In the genomic region with DNA sequence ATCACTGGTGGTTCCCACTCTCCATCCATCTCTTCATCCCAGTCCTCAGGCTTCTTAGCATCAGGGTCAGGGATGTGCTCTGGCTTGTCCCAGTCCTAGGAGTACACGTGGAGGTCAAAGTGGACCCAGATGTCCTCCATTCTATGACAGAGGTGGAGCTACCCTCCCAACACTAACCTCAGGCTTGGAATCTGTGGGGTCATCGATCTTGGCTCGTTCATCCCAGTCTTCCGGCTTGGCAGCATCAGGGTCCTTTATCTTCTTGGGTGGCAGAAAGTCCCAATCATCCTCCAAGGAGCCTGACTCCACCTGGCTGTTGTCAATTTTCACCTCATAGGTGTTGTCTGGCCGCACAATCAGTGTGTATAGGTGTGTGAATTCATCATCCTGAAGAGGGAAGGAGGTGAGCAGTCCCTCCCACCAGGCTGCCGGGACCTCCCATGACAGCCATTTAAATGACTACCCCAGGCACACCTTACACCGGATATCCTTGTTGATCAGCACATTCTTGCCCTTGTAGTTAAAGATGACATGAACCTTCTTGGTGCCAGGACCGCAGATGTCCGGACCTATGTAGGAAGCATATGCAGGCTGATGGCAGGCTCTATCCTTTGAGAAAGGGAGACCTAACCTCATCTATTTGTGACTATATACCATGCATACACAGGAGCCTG, we compare ENCODE assay signal across 8 mouse cellular contexts. TPM values are rescaled to one million over a fixed set of nuclear protein-coding genes. Genes with fewer than 3 reads are reported as not detected.
DNase-seq lines count a peak whose midpoint lies in the region; ATAC-seq and TF ChIP-seq lines count a peak whose summit lies in the region.

No protein-coding gene starts in this region.

- H3K27me3 ChIP-seq in E14TG2a.4 (ENCODE audit: insufficient read depth, low read length): no peaks in the 10 kb centered on the region
- H3K27me3 ChIP-seq in forebrain, postnatal 0 days (ENCODE audit: insufficient read depth, low read length): no peaks in the 10 kb centered on the region
- H3K27me3 ChIP-seq in liver, embryonic 15.5 days: no peaks in the 10 kb centered on the region

- ATAC-seq in forebrain, postnatal 0 days: no peak
- ATAC-seq in liver, embryonic 15.5 days (ENCODE audit: insufficient read depth): no peak

- whole genome bisulfite sequencing in forebrain, postnatal 0 days: 92% methylated on average over 9 of the region's 9 CpGs
- WGBS in liver, embryonic 15.5 days (ENCODE audit: insufficient replicate concordance): 81% methylated on average over 9 of the region's 9 CpGs

- H3K9ac ChIP-seq in forebrain, postnatal 0 days: no peak overlapping the region
- peak overlapping the region; percentile 95 for H3K9ac ChIP-seq in liver, embryonic 15.5 days

- peaks cover 56% of the 10 kb centered on the region for H3K36me3 ChIP-seq in E14TG2a.4 (ENCODE audit: insufficient read depth, low read length)
- H3K36me3 ChIP-seq in forebrain, postnatal 0 days (ENCODE audit: insufficient read depth): peaks cover 42% of the 10 kb centered on the region
- peaks cover 49% of the 10 kb centered on the region for H3K36me3 ChIP-seq in liver, embryonic 15.5 days (replicated peaks)

- DNase-seq in gastrocnemius, adult 2 months: no peak
- DNase-seq in gastrocnemius, adult 18-20 months (ENCODE audit: low spot score): no peak
- DNase-seq in forebrain, postnatal 0 days: no peak
- DNase-seq in adrenal gland, postnatal 25 days: no peak
- DNase-seq in urinary bladder, postnatal 36 days (ENCODE audit: low spot score in 2 of 2): no peak
- DNase-seq in adrenal gland, adult 2 months: no peak

- peak overlapping the region; percentile 90 for H3K4me2 ChIP-seq in forebrain, postnatal 0 days (ENCODE audit: low read depth)
- H3K4me2 ChIP-seq in liver, embryonic 15.5 days: peak overlapping the region; percentile 81

- no peaks in the 10 kb centered on the region for H3K9me3 ChIP-seq in E14TG2a.4 (ENCODE audit: low read length)
- no peaks in the 10 kb centered on the region for H3K9me3 ChIP-seq in forebrain, postnatal 0 days (ENCODE audit: low read length)
- no peaks in the 10 kb centered on the region for H3K9me3 ChIP-seq in liver, embryonic 15.5 days (replicated peaks)

- intact Hi-C loops in gastrocnemius, adult 2 months (cut with DNase I): loop anchor here (5.0 kb wide), 2 partner anchors 58 to 133 kb away; a partner anchor contains a TSS

- no peak for TF ChIP-seq CTCF in gastrocnemius, adult 2 months (IDR thresholded peaks at IDR 0.05)
- no peak for TF ChIP-seq CTCF in E14TG2a.4 (conservative IDR thresholded peaks at IDR 0.05; ENCODE audit: low read length)
- TF ChIP-seq CTCF in forebrain, postnatal 0 days (IDR thresholded peaks at IDR 0.05; ENCODE audit: low read depth): no peak

- peaks cover 53% of the 10 kb centered on the region for H3K4me1 ChIP-seq in E14TG2a.4 (replicated peaks; ENCODE audit: low read depth, low read length)
- peaks cover 14% of the 10 kb centered on the region for H3K4me1 ChIP-seq in forebrain, postnatal 0 days (ENCODE audit: insufficient read depth)
- H3K4me1 ChIP-seq in liver, embryonic 15.5 days (replicated peaks): peaks cover 71% of the 10 kb centered on the region

- H3K27ac ChIP-seq in gastrocnemius, adult 2 months: no peak overlapping the region
- H3K27ac ChIP-seq in forebrain, postnatal 0 days (ENCODE audit: low read depth, low read length): no peak overlapping the region
- peak overlapping the region; percentile 21 for H3K27ac ChIP-seq in liver, embryonic 15.5 days (replicated peaks)

- peak overlapping the region; percentile 80 for H3K4me3 ChIP-seq in gastrocnemius, adult 2 months
- H3K4me3 ChIP-seq in E14TG2a.4 (replicated peaks; ENCODE audit: low read length): peak overlapping the region; percentile 100
- peak overlapping the region; percentile 83; the same call in 1 of the 2 replicates for H3K4me3 ChIP-seq in forebrain, postnatal 0 days (ENCODE audit: low read depth, low read length)
- peak overlapping the region; percentile 93 for H3K4me3 ChIP-seq in liver, embryonic 15.5 days (replicated peaks)

RNA-seq across cellular contexts. Expression of a gene that starts 2.2 kb away (rescaled TPM):
- total RNA-seq in gastrocnemius, adult 2 months (2021): 100 to 1,000 TPM; 149 to 205 TPM
- total RNA-seq in gastrocnemius, adult 18-20 months (2021): 100 to 1,000 TPM; 145 to 160 TPM
- 470 and 505 TPM in 2 replicates for total RNA-seq in forebrain, postnatal 0 days (2014; rRNA removed)
- 354 and 405 TPM in 2 replicates for polyA plus RNA-seq in forebrain, postnatal 0 days (2015; fragmentation: Nextera tagmentation; extraction: Ambion mirVana)
- 471 and 504 TPM in 2 replicates for polyA plus RNA-seq in liver, embryonic 15.5 days (2015; fragmentation: Nextera tagmentation; extraction: Ambion mirVana)
- total RNA-seq in adrenal gland, postnatal 25 days (2021): 489 and 566 TPM in 2 replicates
- total RNA-seq in adrenal gland, adult 2 months (2021): 100 to 1,000 TPM; 684 to 730 TPM
- polyA plus RNA-seq in adrenal gland, adult 2 months (2012; rRNA removed): 88.2 and 91.2 TPM in 2 replicates

RNA-seq across cellular contexts. Expression of a gene that starts 4.1 kb away (rescaled TPM):
- 100 to 1,000 TPM; 159 to 172 TPM for total RNA-seq in gastrocnemius, adult 2 months (2021)
- 100 to 1,000 TPM; 171 to 176 TPM for total RNA-seq in gastrocnemius, adult 18-20 months (2021)
- total RNA-seq in forebrain, postnatal 0 days (2014; rRNA removed): 32.2 and 55.3 TPM in 2 replicates
- 63.5 and 77.4 TPM in 2 replicates for polyA plus RNA-seq in forebrain, postnatal 0 days (2015; fragmentation: Nextera tagmentation; extraction: Ambion mirVana)
- 293 and 323 TPM in 2 replicates for polyA plus RNA-seq in liver, embryonic 15.5 days (2015; fragmentation: Nextera tagmentation; extraction: Ambion mirVana)
- total RNA-seq in adrenal gland, postnatal 25 days (2021): 116 and 120 TPM in 2 replicates
- 100 to 1,000 TPM; 122 to 141 TPM for total RNA-seq in adrenal gland, adult 2 months (2021)
- 128 and 131 TPM in 2 replicates for polyA plus RNA-seq in adrenal gland, adult 2 months (2012; rRNA removed)

RNA-seq across cellular contexts. Expression of a gene that starts 12.3 kb away (rescaled TPM):
- 10 to 100 TPM; 23.8 to 24.9 TPM for total RNA-seq in gastrocnemius, adult 2 months (2021)
- total RNA-seq in gastrocnemius, adult 18-20 months (2021): 10 to 100 TPM; 22.8 to 25.2 TPM
- total RNA-seq in forebrain, postnatal 0 days (2014; rRNA removed): 77.1 and 91.2 TPM in 2 replicates
- 100 and 103 TPM in 2 replicates for polyA plus RNA-seq in forebrain, postnatal 0 days (2015; fragmentation: Nextera tagmentation; extraction: Ambion mirVana)
- polyA plus RNA-seq in liver, embryonic 15.5 days (2015; fragmentation: Nextera tagmentation; extraction: Ambion mirVana): 58.8 and 61.9 TPM in 2 replicates
- 62.3 and 67.2 TPM in 2 replicates for total RNA-seq in adrenal gland, postnatal 25 days (2021)
- total RNA-seq in adrenal gland, adult 2 months (2021): 10 to 100 TPM; 61.6 to 69.3 TPM
- 45.3 and 51.4 TPM in 2 replicates for polyA plus RNA-seq in adrenal gland, adult 2 months (2012; rRNA removed)

RNA-seq across cellular contexts. Expression of a gene that starts 13.2 kb away (rescaled TPM):
- 10 to 100 TPM; 16.2 to 30.4 TPM for total RNA-seq in gastrocnemius, adult 2 months (2021)
- total RNA-seq in gastrocnemius, adult 18-20 months (2021): 10 to 100 TPM; 22.9 to 24.2 TPM
- total RNA-seq in forebrain, postnatal 0 days (2014; rRNA removed): 24.7 and 28.7 TPM in 2 replicates
- polyA plus RNA-seq in forebrain, postnatal 0 days (2015; fragmentation: Nextera tagmentation; extraction: Ambion mirVana): 36.7 and 40.8 TPM in 2 replicates
- polyA plus RNA-seq in liver, embryonic 15.5 days (2015; fragmentation: Nextera tagmentation; extraction: Ambion mirVana): 42.4 and 44.9 TPM in 2 replicates
- total RNA-seq in adrenal gland, postnatal 25 days (2021): 55.1 and 59.9 TPM in 2 replicates
- 10 to 100 TPM; 72.6 to 74.9 TPM for total RNA-seq in adrenal gland, adult 2 months (2021)
- 141 and 196 TPM in 2 replicates for polyA plus RNA-seq in adrenal gland, adult 2 months (2012; rRNA removed)

RNA-seq across cellular contexts. Expression of a gene that starts 21.9 kb away (rescaled TPM):
- 10 to 100 TPM; 10.2 to 14.3 TPM for total RNA-seq in gastrocnemius, adult 2 months (2021)
- total RNA-seq in gastrocnemius, adult 18-20 months (2021): 10 to 100 TPM; 12.8 to 12.9 TPM
- 4.7 and 6.9 TPM in 2 replicates for total RNA-seq in forebrain, postnatal 0 days (2014; rRNA removed)
- 8.2 and 10.0 TPM in 2 replicates for polyA plus RNA-seq in forebrain, postnatal 0 days (2015; fragmentation: Nextera tagmentation; extraction: Ambion mirVana)
- polyA plus RNA-seq in liver, embryonic 15.5 days (2015; fragmentation: Nextera tagmentation; extraction: Ambion mirVana): 2.9 and 3.4 TPM in 2 replicates
- 11.2 and 11.6 TPM in 2 replicates for total RNA-seq in adrenal gland, postnatal 25 days (2021)
- total RNA-seq in adrenal gland, adult 2 months (2021): 10 to 100 TPM; 11.5 to 12.2 TPM
- polyA plus RNA-seq in adrenal gland, adult 2 months (2012; rRNA removed): 5.1 and 7.0 TPM in 2 replicates
